Mouse (Mus musculus) heart, postnatal 25 days (tissue): ENCODE data around the gene Ms4a6d. TPM values are rescaled to one million over a fixed set of nuclear protein-coding genes. Genes with fewer than 3 reads are reported as not detected.

Experiments
- DNase-seq: peaks from one replicate; pipeline ENCODE4 v3.0.0; 2022; ENCODE audit warnings: low spot score
- intact Hi-C: fragments of 180-260 bp; cut with DNase I; formaldehyde crosslinking; loops from one replicate; pipeline ENCODE4 v1.15.1; 2025
- total RNA-seq, 2 experiments: library from RNA; stranded (reverse); gene quantifications; 2 replicates each; pipeline ENCODE4 v1.2.3; 2021

Ms4a6d gene
- total RNA-seq, result 1 to 10 TPM; 2.8 to 3.4 TPM

- intact Hi-C loops, result loop anchor here (5.0 kb wide), 2 partner anchors 163 to 242 kb away; no protein-coding TSS in a partner anchor
- DNase-seq, result no peak
Observed at GRCm38 (mm10) chr19:11604603-11605002, at the start of gene Ms4a6d. TSS of gene Ms4a6d (minus strand) at chr19:11604849.

DNA sequence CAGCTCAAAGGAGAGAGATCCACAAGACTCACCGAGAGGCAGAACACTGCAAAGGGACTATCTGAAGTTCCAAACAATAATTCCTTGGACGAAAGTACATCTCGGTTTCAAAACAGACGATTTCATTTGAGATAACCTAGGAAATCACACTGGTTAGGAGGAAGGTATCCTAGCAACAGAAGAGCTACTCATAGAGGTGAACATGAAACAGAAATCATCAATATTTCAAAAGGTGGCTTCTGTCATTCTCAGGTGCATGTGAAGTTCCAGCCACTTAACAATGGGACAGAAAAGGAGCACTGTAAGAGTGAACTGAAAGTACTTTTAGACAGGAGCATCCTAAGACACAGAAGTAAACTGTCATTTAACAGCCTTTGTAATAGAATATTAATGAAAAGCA, 44.9 kb upstream of the Ms4a6d start:
- intact Hi-C loops, result no loop called here
- DNase-seq, result no peak

GRCm38 (mm10) chr19:11646166-11646565, 41.5 kb upstream of the Ms4a6d start:
- intact Hi-C loops, result no loop called here
- no peak for DNase-seq

DNA sequence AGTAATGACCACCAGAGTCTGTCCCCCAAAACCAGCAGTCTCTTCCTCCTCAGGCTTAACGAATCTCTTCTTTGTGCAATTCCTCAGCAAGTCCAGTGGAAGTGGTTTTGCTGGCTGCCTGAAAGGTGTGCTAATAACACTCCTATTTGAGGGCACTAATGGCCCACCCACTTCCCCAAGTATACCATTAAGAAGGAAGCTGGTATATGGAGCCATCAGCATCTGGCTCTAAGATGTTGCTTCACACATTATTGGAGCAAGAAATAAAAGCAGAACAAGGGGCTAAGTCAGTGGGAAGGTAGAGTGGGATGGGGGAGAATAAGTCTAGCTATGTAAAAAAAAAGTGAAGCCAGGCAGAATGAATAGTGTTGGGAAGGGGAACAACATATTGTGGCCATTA, 36.1 kb upstream of the Ms4a6d start, which contains the start of gene Ms4a3:
Gene Ms4a3 (minus strand): TSS at position 120 of the 400 bp plus-strand sequence.
- no peak for DNase-seq
- intact Hi-C loops, result no loop called here

GRCm38 (mm10) chr19:11639038-11639437, 34.4 kb upstream of the Ms4a6d start:
- intact Hi-C loops, result no loop called here
- no peak for DNase-seq

- DNase-seq, result no peak
- intact Hi-C loops, result no loop called here
Observed at GRCm38 (mm10) chr19:11635572-11635971, 30.9 kb upstream of the Ms4a6d start.

- no peak for DNase-seq
- intact Hi-C loops, result no loop called here
Observed at GRCm38 (mm10) chr19:11634330-11634729, 29.7 kb upstream of the Ms4a6d start.

GRCm38 (mm10) chr19:11633732-11634131, 29.1 kb upstream of the Ms4a6d start:
- intact Hi-C loops, result no loop called here
- DNase-seq, result no peak

DNA sequence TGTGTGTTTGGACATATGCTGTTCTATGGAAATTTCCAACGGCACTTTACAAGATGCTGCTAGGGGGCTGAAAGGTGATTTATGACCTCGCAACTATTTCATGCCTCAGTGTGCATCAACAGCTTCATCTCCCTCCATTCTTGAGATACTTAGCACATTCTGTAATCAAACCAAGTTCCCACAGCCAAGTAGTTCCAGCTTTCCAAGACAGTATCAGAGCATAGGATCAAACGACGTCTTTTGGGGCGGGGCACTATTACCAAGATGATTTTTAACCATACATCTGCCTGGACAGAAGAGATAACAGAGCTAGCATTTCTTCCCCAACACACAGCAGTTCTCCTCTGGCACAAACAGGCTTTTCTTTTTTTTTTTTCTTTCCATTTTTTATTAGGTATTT, 20.6 kb upstream of the Ms4a6d start:
- intact Hi-C loops, result no loop called here
- DNase-seq, result no peak

- no peak for DNase-seq
- intact Hi-C loops, result no loop called here
Observed at GRCm38 (mm10) chr19:11624800-11625199, 20.2 kb upstream of the Ms4a6d start.

- intact Hi-C loops, result no loop called here
- no peak for DNase-seq
Observed at GRCm38 (mm10) chr19:11623551-11623950, 18.9 kb upstream of the Ms4a6d start, which contains the start of gene Ms4a2. TSS of gene Ms4a2 (minus strand) at chr19:11623719.

GRCm38 (mm10) chr19:11617983-11618382, 13.3 kb upstream of the Ms4a6d start:
- intact Hi-C loops, result no loop called here

DNA sequence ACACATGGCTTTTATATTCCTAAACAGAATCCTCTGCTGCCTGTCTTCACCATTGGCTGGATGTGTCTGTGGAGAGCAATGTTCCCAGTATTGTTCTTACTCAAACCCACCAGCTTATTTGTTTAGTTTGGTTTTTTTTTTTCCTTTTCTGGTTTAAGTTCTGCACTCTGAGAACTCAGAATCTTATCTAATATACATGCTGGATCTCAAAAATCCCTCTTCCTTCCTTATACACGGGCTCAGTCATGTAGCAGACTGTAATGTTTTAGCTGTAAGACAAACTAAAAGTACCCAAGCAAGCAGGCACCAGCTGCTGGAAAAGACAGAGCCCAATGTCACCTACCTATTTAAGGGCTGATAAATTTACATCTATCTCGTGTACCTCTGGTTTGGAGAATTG, 10.2 kb upstream of the Ms4a6d start:
- intact Hi-C loops, result loop anchor here (5.0 kb wide), 1 partner anchor 142 kb away; no protein-coding TSS in a partner anchor
- no peak for DNase-seq

More at GRCm38 (mm10) chr19:11617983-11618382, 13.3 kb upstream of the Ms4a6d start:
- no peak for DNase-seq

DNA sequence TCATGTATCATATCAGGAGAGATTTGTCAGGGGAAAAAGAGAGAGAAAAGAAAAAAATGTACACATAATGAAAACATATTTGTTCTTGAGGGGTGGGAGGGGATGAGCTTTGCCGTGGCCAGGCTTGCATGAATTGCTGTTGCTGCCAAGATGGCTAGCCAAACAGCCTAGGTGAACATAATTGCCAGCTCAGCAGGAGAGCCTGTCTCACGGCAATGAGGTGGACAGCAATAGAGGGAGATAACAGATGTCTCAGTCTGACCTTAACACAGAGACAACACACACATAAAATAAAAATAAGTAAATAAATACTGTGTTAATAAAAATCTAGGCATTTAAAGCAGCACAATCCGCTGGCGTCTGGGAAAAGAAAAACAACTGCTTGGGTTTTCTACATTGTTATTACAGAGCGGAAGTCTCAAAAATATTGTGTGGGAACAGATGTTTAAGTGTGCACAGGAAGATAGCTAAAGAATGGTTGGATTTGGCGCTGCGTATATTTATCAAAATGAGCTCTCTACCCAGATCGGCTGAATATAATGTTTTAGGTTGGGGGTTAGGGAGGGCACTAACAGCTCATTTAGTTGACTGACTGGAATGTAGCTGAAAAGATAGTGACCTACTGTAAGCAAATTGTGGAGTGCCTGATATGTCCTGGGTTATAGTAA, 9.3 kb upstream of the Ms4a6d start:
- intact Hi-C loops, result loop anchor here (5.0 kb wide), 1 partner anchor 143 kb away; no protein-coding TSS in a partner anchor
- DNase-seq, result no peak

- no peak for DNase-seq
- intact Hi-C loops, result loop anchor here (5.0 kb wide), 1 partner anchor 144 kb away; no protein-coding TSS in a partner anchor
Observed at GRCm38 (mm10) chr19:11613084-11613483, 8.4 kb upstream of the Ms4a6d start.

GRCm38 (mm10) chr19:11612293-11612692, 7.6 kb upstream of the Ms4a6d start:
- DNase-seq, result no peak
- intact Hi-C loops, result loop anchor here (5.0 kb wide), 1 partner anchor 145 kb away; no protein-coding TSS in a partner anchor

GRCm38 (mm10) chr19:11611541-11611945, 6.9 kb upstream of the Ms4a6d start:
- intact Hi-C loops, result loop anchor here (5.0 kb wide), 1 partner anchor 146 kb away; no protein-coding TSS in a partner anchor
- DNase-seq, result no peak

GRCm38 (mm10) chr19:11608172-11608571, 3.5 kb upstream of the Ms4a6d start:
- intact Hi-C loops, result loop anchor here (5.0 kb wide), 1 partner anchor 159 kb away; no protein-coding TSS in a partner anchor
- no peak for DNase-seq

DNA sequence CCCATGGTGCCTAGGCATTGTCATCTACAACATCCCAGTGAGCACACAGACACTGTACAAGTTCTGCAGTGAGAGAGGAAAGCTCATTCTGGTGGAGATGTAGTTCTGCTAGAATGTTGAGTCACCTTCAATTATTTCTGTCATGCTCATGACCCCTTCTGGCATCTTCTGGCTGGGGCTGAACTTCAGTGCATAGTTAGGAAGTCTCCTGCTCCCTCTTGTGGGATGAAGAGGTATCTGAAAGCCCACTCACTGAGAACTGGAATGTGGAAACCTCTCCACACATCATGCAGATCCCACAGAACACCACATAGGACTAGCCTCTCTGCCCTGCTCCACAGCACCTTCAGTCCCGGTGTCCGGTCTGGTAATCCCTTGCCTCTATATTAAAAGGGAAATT, 2.6 kb downstream of the Ms4a6d start:
- no peak for DNase-seq
- intact Hi-C loops, result loop anchor here (5.0 kb wide), 1 partner anchor 240 kb away; no protein-coding TSS in a partner anchor

DNA sequence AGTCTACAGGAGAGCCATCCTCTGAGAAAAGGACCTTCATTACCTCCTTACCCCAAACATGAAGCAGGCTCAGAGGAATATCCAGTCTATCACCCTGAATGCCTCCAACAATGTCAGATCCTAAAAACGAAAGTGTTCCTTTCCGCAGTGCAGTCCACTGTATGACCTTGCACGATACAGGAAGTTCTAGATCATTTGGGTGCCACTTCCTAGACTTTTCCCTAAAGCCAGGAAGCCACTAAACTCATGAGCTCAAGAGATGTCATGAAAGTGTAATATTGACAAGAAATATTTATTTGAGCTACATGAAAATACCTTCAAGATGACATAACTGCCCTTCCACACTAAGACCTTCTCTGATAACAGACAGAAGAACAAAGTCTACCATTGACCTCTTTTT, 3.3 kb downstream of the Ms4a6d start:
- intact Hi-C loops, result loop anchor here (5.0 kb wide), 1 partner anchor 239 kb away; no protein-coding TSS in a partner anchor
- no peak for DNase-seq

GRCm38 (mm10) chr19:11589891-11590449, 14.7 kb downstream of the Ms4a6d start:
- intact Hi-C loops, result no loop called here
- DNase-seq, result no peak
